Mouse (Mus musculus) bone marrow macrophage, adult 2 months (primary cell): Measurements from ENCODE around the gene Cops8. TPM values are rescaled to one million over a fixed set of nuclear protein-coding genes. Genes with fewer than 3 reads are reported as not detected.

ENCODE experiments used
- H3K27ac ChIP-seq: 2 replicates; pipeline ENCODE4 v1.5.1; 2012; ENCODE audit warnings: low read depth, low read length; ENCODE audit not compliant: insufficient read depth
- H3K4me1 ChIP-seq: 2 replicates; pipeline ENCODE4 v1.6.1; 2012; ENCODE audit warnings: low read length; ENCODE audit not compliant: control insufficient read depth, insufficient read depth
- H3K4me3 ChIP-seq: 2 replicates; pipeline ENCODE4 v1.5.1; 2012; ENCODE audit warnings: mild to moderate bottlenecking, low read length, moderate library complexity; ENCODE audit not compliant: insufficient read depth
- CTCF ChIP-seq: IDR thresholded peaks from 2 replicates; pipeline ENCODE4 v1.5.1; 2012; ENCODE audit warnings: low read depth, mild to moderate bottlenecking, low read length, moderate library complexity
- POLR2A ChIP-seq: IDR thresholded peaks from 2 replicates; pipeline ENCODE4 v1.6.1; 2012; ENCODE audit warnings: mild to moderate bottlenecking, low read depth, low read length, borderline replicate concordance
- polyA plus RNA-seq: library from polyadenylated mRNA; stranded (reverse); fragments of >200 nt; gene quantifications from 2 replicates; pipeline ENCODE4 v1.2.4, GENCODE M21; 2012; ENCODE audit not compliant: missing spikeins, insufficient read depth, insufficient read length

Cops8 gene
- polyA plus RNA-seq, 1 experiment = 42.4 TPM

GRCm38 (mm10) chr1:90588021-90588734 lies 14.6 kb upstream of the Cops8 start:
- Histone ChIP-seq H3K27ac (no peak overlapping the region), H3K4me3 (no peak overlapping the region), H3K4me1 (no peaks in the 10 kb centered on the region)
- TF ChIP-seq CTCF (no peak; the same call in 1 of the 2 replicates), POLR2A (no peak)

GRCm38 (mm10) chr1:90590797-90591196 lies 12.0 kb upstream of the Cops8 start:
- Histone ChIP-seq H3K4me1 (no peaks in the 10 kb centered on the region), H3K4me3 (no peak overlapping the region), H3K27ac (no peak overlapping the region)
- TF ChIP-seq POLR2A = no peak
- no peak for TF ChIP-seq CTCF

- Histone ChIP-seq H3K27ac (no peak overlapping the region), H3K4me3 (no peak overlapping the region), H3K4me1 (no peaks in the 10 kb centered on the region)
- TF ChIP-seq CTCF (peak; percentile 98), POLR2A (no peak)
Measured at GRCm38 (mm10) chr1:90592784-90593183, 10.0 kb upstream of the Cops8 start.

GRCm38 (mm10) chr1:90599226-90599625 lies 3.6 kb upstream of the Cops8 start:
- Histone ChIP-seq H3K27ac (no peak overlapping the region), H3K4me1 (peaks cover 3% of the 10 kb centered on the region; the same call in 1 of the 2 replicates), H3K4me3 (no peak overlapping the region)
- TF ChIP-seq CTCF = no peak
- TF ChIP-seq POLR2A = no peak

- TF ChIP-seq POLR2A (no peak), CTCF (no peak)
- no peak overlapping the region for H3K27ac ChIP-seq
- no peak overlapping the region for H3K4me3 ChIP-seq
- peaks cover 5% of the 10 kb centered on the region for H3K4me1 ChIP-seq
Measured at GRCm38 (mm10) chr1:90601096-90601495, 1.7 kb upstream of the Cops8 start.

- TF ChIP-seq CTCF (no peak), POLR2A (no peak)
- peaks cover 5% of the 10 kb centered on the region for H3K4me1 ChIP-seq
- no peak overlapping the region for H3K27ac ChIP-seq
- peak overlapping the region; percentile 84 for H3K4me3 ChIP-seq
Measured at GRCm38 (mm10) chr1:90603561-90603887, 743 bp downstream of the Cops8 start.

GRCm38 (mm10) chr1:90609363-90609762 lies 6.6 kb downstream of the Cops8 start:
- TF ChIP-seq CTCF (no peak), POLR2A (no peak)
- Histone ChIP-seq H3K4me1 (peaks cover 2% of the 10 kb centered on the region), H3K27ac (no peak overlapping the region), H3K4me3 (no peak overlapping the region)

- Histone ChIP-seq H3K4me1 (no peaks in the 10 kb centered on the region), H3K27ac (no peak overlapping the region), H3K4me3 (no peak overlapping the region)
- TF ChIP-seq POLR2A (no peak), CTCF (no peak)
Measured at GRCm38 (mm10) chr1:90617258-90617657, 14.5 kb downstream of the Cops8 start.

- H3K4me3 ChIP-seq = no peak overlapping the region
- H3K4me1 ChIP-seq = no peaks in the 10 kb centered on the region
- TF ChIP-seq POLR2A (no peak), CTCF (no peak)
- H3K27ac ChIP-seq = no peak overlapping the region
Measured at GRCm38 (mm10) chr1:90633415-90634030, 30.7 kb downstream of the Cops8 start.

- TF ChIP-seq POLR2A = no peak
- TF ChIP-seq CTCF = no peak
- Histone ChIP-seq H3K4me1 (no peaks in the 10 kb centered on the region), H3K27ac (no peak overlapping the region), H3K4me3 (no peak overlapping the region)
Measured at GRCm38 (mm10) chr1:90634205-90634745, 31.5 kb downstream of the Cops8 start.
